Mouse (Mus musculus) megakaryocyte, adult 5-6 weeks (primary cell): ENCODE data around the gene Trib3. TPM values are rescaled to one million over a fixed set of nuclear protein-coding genes. Genes with fewer than 3 reads are reported as not detected.
"Not testable (repeated sequence)": the region's sequence is repeated elsewhere in the genome, so short reads cannot be mapped to it uniquely, and the experiment has no call there.

ENCODE experiments used
- ATAC-seq: 2 replicates; pipeline ENCODE4 v1.8.0; 2016; ENCODE audit warnings: mild to moderate bottlenecking, inconsistent platforms; ENCODE audit not compliant: poor library complexity, severe bottlenecking
- total RNA-seq, 2 experiments: library from RNA; stranded (forward) in 1 of 2; stranded (reverse) in 1 of 2; fragments of 153-499, 151-499 nt in 1 of 2; fragments of 221-1000, 200-1000 nt in 1 of 2; gene quantifications; 2 replicates each; pipeline versions ENCODE4 v1.2.3 to v1.2.4; 2015 to 2017

The Trib3 gene
- total RNA-seq (2015) (0.16 and 1.3 TPM in 2 replicates), total RNA-seq (2017) (1.1 TPM in 1 of 2 replicates, not detected in the other)

DNA sequence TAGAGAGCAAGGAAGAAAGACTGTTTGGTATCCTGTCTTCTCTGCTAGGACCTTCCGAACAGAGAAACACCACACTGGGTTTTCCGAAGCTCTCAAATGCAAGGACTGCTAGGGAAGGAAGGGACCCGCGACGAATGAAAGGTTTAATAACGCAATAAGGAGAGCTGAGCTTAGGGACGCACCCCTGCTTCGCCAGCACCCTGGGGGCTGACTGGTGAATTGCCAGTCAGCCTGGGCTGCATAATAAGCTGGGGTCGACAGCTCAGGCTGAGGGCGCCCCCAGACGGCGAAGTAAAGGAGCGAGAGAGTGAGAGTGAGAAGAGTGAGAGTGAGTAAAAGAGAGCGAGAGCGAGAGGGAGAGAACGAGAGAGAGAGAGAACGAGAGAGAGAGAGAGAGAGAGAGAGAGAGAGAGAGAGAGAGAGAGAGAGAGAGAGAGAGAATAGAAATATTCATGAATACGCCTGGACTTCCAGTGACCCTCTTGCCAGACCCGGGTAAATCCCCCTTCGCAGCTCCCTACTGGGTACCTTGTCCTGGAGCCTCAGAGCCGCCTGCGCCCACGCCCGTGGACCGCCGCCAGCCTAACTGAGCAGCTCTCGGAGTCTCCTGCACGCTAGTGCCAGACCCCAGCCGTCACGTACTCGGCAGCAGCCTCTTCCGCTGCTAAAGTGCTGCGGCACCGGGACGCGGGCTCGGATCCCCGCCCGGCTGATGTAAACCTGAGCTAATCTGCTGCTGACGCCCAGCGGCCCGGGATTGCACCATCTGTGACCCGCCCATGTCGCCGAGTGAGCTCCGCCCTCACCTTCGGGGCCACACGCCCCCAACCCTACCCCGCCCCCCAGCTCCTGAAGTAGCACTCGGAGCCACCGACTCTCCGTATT lies at the start of gene Trib3:
Trib3 (minus strand) TSS at position 704 of the 885 bp plus-strand sequence.
- ATAC-seq: peak; percentile 87

DNA sequence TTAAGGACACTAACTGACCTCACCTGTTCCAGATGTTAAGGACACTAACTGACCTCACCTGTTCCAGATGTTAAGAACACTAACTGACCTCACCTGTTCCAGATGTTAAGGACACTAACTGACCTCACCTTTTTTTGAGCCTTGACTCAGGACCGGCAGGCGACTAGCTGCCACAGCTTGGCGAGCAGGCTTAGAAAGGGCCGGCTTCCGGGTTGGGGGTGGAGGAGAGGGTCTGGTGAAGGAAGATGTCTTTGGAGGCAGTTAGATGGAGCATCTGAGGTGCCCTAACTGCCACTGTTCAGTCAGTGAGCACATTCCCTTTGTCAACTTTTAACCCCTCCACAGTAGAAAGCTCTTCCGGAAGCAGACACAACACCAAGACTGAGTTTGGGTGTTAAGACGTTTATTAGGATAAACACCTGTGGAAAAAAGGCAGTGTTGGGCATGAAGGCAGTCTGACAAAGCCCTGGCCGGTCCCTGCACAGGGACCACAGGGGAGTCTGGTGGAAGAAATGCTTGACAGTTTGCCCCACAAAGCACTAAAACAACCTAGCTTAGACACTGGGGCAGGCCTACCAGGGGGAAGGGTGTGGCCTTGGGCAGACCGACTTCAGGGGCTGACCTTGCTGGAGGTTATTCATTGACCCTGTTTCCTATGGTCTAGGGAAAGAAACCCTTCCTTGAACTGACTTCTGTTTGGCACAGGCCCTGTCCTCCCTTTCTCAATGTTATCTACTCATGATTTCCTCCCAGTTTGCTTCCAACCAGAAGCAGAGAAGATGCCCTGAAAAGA lies 49.6 kb upstream of the Trib3 start:
- no peak for ATAC-seq

DNA sequence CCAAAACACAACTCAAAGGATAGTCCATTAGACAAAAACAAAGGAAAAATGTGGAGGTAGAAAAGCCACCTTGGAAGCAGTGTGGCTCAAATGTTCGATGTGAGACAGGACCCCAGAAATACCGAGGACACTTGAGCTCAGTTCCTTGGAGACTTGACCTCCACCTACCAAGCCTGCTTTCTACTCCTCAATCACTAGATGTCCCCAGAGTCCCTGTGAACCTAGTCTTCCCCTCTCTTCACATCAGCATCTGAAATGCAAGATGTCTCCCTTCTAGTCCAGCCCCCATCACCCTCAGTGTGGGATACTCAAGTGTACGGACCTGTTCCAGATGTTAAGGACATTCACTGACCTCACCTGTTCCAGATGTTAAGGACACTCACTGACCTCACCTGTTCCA lies 49.0 kb upstream of the Trib3 start:
- ATAC-seq: 0 out of 2 replicates have a peak, but pooled peaks have one; percentile 27

DNA sequence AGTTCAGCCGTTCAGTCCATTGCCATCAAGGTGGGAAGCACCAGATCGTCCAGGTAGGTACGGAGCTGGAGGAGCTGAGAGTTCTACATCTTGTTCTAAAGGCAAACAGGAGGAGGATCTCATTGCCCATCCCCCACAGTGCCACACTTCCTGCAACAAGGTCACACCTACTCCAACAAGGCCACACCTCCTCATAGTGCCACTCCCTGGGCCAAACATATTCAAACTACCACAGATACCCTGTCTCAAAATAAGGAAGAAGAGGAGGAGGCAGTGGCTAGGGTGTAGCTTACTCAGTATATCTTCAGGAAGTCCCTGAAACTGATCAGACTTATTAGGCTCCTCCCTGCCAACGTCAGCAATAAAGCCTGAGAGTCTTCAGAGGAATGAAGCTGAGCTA lies 40.4 kb upstream of the Trib3 start:
- ATAC-seq: no peak

DNA sequence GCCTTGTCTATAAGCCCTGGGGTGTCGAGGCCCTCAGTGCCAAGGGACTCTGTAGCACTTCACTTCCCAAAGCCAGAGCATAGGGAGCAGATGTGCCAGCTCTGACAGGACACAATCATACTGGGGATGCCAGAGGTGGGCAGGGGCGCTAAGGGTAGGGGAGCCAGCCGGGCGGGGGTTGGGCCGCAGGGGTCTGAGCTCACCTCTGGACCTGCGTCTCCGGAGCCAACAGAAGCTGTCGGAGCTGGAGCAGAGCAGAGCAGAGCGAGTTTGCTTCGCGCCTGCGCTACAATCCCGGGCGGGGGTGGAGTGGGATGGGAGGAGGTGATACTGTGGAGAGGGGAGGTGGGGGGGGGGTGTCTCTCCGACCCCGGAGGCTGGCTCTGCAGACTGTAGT lies 32.5 kb upstream of the Trib3 start, which contains the start of gene Nrsn2:
Nrsn2 (minus strand) TSS at position 294 of the 397 bp plus-strand sequence.
- no peak for ATAC-seq

DNA sequence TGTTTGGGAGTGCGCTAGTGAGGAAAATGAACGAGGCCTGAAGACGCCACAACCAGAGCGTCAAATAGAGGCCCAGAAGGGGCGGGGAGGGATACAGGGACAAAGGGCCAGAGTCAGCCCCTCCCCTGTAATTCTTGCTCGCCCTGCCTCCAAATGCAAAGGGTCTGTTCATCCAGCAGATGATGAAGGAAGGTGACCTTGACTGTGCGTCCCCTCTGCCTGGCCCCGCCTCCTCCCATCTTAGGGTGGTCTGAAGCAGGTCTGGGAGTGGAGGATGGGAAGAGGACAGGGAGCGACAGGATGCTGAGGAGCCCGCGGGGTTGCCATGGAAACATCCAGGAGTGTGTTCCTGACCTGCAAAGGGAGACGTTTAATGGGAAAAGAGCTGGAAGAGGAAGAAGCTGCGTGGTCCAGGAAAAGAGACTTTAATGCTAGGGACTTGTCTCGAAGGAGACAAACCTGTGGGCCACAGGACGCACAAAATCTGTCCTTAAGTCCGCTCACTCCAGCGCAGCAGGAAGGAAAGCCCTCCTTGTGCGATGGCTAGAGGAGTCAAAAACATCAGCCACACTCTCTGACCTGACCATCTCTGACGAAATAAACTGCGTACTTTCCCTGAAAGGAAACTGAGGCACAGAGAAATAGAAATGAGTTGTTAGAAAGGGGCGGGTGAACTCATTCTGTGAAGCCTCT lies 32.0 kb upstream of the Trib3 start:
- ATAC-seq: no peak

DNA sequence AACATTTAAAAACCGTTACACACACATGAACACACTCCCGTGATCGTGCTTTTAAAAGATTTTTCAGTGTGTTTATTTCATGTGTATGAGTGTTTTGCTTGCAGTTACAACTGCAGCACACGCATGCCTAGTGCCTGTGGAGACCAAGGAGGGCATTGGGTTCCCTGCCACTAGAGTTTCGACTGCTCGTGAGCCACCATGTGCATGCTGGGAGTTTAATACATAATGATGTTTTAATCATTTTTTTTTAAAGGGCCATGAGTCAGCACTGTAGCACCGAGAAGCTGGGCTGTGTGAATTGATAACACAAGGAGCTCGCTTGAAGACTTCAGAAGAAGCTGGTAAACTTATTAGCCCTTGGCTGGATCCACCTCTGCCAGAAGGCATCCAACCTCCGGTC lies 29.7 kb upstream of the Trib3 start:
- ATAC-seq: no peak

DNA sequence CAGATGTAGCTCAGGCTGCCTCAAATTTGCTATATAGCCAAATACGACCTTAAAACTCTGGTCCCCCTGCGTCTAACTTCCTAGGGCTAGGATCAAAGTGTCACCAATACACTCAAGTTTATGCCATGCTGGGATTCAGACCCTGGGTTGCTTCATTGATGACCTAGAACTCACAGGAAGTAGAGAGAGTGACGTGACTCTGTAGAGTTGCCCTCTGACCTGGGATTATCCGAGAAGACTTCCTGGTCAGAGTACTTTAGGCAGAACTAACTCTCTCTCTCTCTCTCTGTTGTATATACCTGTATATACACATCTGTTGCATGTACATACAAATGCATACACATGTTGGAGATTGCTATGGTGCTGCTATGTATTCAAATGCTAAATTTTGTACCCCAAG lies 28.8 kb upstream of the Trib3 start:
- no peak for ATAC-seq

DNA sequence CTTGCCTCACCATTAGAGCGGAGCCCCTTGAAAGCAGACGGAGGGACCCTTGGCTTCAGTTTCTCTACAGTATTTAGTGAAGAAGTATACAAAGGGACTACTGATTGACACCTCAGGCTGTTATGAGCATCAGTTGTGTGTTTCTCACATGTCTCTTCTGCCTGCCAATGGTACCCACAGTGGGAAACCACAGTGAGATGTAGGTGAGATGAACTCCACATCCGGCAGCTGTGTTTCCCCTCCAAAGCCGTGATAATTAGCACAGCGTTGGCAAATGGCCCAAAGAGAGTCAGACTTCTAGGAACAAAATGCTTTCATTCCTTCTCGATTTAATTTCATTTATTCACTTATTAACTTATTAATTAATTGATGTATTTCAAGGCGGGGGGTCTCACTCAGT lies 28.3 kb upstream of the Trib3 start:
- ATAC-seq: peak; percentile 58

DNA sequence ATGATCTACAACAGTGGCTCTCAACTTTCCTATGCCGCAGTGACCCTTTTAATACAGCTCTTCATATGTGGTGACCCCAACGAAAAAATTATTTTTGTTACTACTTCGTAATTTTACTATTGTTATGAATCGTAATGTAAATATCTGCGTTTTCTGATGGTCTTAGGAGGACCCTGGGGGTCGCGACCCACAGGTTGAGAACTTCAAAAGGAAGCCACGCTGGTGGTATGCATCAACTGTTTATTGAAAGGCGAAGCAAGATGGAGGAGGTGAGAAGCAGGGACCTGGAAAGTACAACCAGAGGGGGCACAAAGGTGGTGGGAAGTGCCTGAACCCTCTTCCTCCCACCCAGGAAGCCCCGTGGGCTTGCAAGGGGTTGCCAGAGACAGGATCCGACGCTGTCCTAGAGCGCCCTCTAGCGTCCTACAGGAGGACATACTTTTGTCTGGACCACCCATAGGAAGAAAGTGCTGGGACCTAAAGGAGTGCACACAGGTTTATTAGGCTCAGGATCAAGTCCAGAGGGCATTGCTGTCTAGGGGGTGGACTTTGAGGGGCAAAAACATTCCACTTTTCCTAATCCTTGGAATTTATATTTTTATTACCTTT lies 24.8 kb upstream of the Trib3 start:
- ATAC-seq: peak; percentile 75

DNA sequence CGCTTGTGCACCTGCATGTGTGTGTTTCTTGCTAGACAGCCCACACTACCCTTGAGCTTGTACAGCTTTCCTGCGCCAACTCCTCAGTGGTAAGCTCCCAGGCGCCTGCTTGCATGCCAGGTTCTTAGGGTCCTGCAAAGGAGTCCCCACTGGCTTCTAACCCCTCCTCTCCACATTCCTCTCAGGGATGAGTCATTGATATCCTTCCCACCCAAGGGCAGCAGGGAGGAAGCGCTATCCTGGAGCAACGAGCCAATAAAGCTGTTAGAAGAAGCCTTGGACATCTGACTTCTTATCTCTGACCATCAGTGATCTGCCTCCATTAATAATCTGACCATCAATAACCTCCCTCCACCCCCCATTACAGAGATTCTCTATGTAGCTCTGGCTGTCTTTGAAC lies 24.1 kb upstream of the Trib3 start:
- no peak for ATAC-seq

DNA sequence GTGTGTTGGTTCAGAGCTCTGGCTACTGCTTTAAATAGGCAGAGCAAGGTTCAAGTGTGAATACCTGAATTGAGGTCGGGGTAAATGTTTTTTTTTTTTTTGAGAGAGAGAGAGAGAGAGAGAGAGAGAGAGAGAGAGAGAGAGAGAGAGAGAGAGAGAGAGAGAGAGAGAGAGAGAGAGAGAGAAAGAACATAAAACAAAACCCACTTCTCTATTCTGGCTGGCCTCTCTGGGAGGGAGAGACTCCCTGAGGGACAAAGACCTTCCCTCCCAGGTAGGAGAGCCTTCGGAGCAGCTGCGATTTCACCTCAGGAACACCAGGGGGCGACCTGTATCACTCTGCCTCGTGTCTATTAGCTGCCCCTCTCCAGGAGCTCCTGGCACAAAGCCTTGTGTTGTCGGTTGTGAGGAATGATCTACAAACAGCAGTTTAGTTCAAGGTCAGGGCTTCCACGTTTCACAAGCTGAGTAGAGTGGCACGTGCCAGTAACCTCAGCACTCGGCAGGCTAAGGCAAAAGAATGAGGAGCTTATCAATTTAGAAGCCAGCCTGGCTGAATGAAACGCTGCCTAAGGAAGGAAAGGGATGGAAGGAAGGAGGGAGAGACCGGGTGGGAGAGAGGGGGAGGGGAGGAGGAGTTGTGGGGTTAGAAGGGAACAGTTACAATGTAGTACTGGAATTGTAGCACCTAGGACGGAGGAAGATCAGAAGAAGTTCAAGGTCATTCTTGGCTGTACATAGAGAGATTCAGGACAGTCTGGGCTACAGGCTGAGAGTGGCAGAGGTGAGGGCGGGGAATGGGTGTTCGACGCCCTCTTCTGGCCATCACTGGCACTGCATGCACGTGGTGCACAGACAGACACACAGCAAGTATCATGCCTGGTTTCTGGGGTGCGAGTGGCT lies 19.7 kb upstream of the Trib3 start:
- ATAC-seq: peak; percentile 83

DNA sequence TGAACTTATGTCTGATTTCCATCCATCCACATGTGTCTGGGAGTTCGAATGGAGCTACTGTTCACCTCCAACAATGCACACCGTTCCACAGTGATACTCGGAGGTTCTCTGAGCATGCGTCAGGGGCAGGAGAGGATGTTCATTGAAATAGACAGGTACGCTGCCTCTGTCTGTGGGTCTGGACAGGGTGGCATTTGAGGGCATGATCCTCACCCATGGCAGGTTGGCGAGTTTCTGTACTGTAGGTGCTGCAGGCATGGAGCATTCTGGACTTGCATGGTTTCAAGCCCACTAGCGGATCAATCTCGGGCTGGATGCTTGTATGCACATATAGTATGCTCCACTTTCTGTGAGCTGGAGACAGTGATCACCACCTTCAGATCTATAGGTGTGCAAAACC lies 17.4 kb upstream of the Trib3 start:
- no peak for ATAC-seq

DNA sequence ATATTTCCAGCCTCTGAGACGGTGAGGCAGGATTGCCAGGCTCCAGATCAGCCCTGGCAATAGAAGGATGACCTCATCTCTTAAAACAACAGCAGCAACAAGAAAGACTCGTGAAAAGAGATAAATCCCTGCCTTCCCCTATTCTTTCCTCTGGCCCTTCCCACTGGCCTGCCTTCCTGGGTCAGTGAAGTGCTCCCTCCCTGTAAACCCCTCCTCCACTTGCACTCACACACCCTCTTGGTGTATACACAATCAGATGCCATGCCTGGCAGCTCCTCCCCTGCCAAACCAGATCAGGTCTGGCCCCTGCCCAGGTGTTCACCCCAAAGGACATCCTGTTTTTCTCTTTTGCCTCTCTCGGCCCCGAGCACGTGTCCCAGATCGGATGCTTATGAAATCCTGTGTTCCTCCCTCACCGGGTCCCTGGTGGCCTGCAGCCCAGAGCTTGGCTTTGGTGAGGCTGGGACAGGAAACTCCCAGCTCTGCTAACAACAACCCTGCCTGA lies 16.5 kb upstream of the Trib3 start:
- ATAC-seq: peak; percentile 65

DNA sequence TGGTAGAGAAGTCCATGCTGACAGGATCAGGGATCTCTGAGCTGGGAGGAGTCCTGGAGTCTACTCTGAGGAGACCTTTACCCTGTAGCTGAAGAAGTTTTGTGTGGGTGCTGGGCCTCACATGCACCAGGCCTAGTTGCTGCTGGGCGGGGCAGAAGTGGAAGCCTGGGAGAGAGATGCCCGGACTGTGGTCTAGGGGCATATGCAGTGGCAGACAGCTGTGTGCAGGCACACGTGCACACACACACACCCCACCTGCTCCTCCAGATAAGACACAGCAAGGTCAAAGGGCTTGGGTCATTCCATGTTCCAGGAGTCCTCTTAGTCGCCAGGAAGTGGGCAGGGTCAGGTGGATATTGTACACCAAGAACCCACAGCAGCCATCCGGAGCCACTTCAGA lies 15.8 kb upstream of the Trib3 start:
- no peak for ATAC-seq

DNA sequence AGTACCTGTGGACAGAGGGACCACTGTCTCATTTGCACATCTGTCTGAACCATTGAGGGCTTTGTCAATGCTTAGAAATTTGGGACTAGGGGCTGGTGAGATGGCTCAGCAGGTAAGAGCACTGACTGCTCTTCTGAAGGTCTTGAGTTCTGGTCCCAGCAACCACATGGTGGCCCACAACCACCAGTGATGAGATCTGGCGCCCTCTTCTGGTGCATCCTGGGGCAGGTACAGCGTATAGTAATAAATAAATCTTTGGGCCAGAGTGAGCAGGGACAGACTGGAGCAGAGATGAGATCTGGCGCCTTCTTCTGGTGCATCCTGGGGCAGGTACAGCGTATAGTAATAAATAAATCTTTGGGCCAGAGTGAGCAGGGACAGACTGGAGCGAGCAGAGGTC lies 15.1 kb upstream of the Trib3 start:
- ATAC-seq: not testable (repeated sequence)

DNA sequence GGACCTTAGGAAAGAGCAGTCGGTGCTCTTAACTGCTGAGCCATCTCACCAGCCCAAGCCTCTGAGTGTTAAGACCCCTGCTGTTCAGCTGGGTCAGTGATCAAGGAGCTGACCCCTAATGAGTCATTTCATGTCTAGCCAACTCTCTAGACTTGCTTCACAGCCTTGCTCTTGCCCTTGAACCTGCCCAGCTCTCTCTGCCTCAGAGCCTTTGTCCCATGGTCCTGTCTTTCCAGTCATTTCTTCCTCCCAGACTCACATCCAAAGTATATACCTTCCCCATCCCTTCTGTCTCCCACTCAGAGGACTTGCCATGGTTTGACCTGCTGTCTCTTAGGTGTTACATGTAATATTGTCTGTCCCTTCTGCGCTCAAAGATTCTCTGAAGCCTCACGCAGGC lies 13.4 kb upstream of the Trib3 start:
- no peak for ATAC-seq

DNA sequence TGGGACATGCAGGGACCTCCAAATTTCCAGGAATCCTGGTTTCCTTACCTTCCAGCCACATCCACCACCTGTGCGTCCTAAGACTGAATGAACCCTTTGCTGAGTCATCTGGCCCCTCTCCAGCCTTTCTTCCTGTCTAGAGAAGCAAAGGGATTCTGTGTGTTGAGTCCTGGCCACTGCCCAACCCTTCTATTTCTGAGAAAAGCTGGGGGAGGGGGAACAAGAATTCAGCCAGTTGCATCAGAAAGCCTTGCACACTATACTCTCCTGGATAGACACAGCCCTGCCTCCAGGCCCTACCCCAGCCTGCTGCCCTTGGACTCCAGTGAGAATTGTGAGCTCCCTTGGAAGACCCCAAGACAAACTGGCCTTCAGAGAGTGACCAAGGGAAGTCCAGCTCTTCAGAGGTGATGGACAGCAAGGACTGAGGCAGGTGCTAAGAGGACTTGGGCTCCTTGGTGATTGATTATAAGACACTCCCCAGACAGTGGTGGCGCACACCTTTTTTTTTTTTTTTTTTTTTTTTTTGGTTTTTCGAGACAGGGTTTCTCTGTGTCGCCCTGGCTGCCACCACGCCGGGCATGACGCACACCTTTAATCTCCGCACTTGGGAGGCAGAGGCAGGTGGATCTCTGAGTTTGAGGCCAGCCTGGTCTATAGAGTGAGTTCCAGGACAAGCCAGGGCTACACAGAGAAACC lies 6.2 kb upstream of the Trib3 start:
- ATAC-seq: no peak

DNA sequence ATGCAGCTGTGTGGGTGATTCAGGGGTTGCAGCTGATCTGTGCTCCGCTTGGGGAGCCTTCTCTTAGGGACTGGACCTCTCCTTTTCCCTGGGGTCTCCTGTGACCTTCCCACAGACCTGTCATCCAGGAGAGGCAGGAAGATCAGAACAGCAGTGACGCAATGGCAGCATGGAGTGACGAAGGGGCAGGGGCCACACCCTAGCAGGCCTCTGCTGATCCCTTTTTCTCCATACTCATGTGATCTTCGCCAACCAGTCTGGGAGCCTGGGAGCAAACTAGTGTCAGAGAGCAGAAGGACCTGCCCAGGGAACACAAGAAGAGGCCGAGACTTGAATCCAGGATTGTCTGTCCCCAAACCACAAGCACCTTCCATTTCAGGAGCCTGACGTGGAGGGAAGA lies 5.4 kb upstream of the Trib3 start:
- no peak for ATAC-seq
